Mouse (Mus musculus): ENCODE measurements around the gene Cela2a. TPM values are rescaled to one million over a fixed set of nuclear protein-coding genes. Genes with fewer than 3 reads are reported as not detected.

Cela2a gene
- polyA plus RNA-seq (2014; fragmentation: Illumina TruSeq; extraction: RNeasy Lipid Tissue Mini Kit (QIAGEN cat#74804); ENCODE audit: low read depth, low replicate concordance) = not detected

DNA sequence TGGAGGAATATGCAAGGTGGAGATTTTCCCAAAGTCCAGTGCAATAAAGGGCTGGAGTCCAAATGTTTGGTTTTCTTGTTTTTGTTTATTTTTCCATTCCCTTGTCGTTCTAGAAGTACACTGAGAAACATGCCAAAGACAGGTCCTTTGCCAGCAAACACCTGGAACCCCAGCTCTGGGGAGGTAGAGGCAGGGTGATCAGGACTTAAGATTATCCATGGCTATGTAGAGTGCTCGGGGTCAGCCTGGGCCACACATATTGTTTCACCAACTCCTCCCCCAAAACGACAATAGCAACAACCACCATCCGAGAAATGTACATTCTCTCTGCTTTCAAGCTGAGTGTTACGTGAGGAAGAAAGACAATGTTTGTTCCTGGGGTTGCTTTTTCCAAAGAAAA is at the start of gene Cela2a:
Cela2a (minus strand) TSS at position 101 of the 400 bp plus-strand sequence.

DNA sequence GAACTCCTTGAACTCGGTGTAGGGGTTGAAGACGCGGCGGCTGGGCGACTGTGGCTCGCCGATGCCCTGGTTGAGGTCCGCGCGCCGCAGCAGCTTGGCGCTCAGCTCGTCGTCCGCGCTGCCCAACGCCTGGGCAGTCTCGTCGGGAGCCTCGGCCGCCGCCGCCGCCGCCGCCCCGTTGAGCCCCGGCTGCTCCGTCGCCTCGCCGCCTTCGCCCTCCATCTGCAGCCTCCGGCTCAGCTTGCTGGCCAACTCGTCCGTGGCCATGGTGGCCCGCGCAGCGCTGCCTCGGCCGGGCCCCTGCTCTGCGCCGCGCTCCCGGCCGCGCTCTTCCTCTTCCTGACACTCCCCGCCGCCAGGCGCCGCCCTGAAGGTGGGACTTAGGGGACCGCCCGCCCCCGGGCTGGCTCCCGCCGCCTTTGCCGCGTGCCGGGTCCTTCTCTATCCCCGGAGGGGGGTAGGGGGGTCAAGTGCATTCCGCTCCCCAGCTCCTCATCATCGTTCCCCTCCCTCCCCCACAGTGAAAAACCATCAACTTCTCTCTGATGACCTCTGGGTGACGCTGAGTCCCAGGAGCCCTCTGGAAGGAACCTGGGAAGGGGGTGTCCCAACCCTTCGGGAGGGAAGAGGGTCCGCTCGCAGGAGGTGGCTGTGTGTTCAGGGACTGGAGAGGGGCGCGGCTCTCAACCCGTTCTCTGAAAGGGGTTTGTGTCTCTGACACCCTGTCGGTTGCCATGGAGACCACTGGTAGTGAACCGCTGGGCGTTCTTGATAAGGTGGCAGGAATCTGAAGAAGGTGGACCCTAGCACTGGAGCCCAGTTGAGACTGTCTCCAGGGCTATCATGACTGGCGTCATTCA is 48.9 kb upstream of the Cela2a start, which contains the start of gene Efhd2:
Efhd2 (minus strand) TSS at position 320 of the 860 bp plus-strand sequence.

DNA sequence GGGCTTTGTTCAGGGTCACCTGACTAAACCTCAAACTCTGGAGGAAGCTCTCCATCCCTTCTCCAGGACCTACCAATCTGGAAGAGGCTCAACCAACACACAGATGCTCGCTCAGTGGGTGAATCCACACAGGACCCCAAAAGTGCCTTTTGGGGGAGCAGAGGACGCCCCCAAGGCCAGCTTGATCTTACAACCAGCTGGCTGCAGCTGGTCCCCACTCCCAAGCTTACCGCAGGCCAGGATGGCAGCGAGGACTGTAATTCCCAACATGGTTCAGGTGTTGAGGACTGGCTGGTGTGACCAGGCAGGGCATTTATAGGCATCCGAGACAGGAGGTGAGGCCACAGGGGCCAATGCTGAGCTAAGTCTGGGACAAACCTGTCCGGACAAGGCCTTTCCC is 20.0 kb upstream of the Cela2a start, which contains the start of gene Ctrc:
Ctrc (minus strand) TSS at position 361 of the 400 bp plus-strand sequence.

DNA sequence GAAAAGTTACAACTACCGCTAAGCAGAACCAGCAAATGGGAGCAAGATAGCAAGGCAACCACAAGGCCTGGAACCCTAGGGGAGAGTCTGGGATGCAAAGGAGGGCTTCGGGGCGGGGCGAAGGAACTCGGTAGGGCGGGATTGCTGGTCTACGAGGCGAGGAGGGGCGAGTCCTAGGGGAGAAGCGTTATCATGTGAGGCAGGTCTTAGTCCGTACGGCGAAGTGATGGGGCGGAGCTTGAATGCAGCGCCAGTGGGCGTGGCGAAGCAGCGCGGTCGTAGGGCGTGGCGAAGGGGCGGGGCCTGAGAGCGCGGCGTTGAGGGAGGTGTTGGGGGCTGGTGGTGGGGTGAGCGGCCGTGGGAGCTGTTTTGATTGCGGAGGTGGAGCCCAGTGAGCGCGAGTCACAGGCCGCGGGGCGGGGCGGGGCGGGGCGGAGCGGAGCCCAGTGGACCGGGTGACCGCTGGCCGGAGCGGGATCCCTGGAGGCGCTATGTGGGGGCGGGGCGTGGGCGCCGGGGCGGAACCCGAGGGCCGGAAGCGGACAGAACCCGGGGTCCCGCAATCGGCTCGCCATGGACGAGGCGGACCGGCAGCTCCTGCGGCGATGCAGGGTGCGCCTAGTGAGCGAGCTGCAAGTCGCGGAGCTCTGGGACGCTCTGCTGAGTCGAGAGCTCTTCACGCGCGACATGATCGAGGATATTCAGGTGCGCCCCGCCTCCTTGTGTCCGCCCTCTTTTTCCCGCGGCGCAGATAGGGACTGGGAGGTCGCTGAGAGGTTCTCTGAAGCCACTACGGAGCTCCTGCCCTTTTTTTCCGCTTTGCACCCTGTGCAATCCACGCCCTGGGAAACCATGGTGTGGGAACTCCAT is 32.4 kb downstream of the Cela2a start, which contains the start of gene Casp9:
Casp9 (plus strand) TSS at position 331 of the 870 bp plus-strand sequence.

DNA sequence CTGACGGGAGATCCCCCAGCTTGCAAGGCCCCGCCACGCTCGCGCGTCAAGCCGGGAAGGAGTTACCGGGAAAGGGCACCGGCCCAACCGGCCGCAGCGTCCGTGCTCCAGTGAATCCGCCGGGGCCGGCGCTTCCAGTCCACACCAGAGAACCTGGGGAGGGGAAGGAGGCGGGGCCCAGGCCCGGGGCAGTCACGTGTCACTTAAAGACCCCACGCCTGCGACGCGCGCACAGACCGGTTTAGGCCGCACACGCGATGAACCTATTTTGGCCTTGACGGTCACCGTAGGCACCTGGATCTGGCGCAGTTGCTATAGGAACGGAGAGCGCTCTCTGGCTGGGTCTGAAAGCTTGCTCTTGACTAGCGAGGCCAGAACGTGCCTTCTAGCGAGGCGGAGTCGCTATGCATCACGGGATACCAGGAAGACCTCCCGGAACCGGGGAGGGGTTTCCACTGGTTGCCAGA is 35.4 kb downstream of the Cela2a start, which contains the start of gene Dnajc16:
Dnajc16 (minus strand) TSS at position 408 of the 467 bp plus-strand sequence.

Other genes starting within 250 kb of the Cela2a start
- 7.1 TPM for gene Fblim1, start 220.1 kb downstream of the Cela2a start, polyA plus RNA-seq (2014; fragmentation: Illumina TruSeq; extraction: RNeasy Lipid Tissue Mini Kit (QIAGEN cat#74804); ENCODE audit: low read depth, low replicate concordance)
- not detected for gene Tmem82, start 207.5 kb downstream of the Cela2a start, polyA plus RNA-seq (2014; fragmentation: Illumina TruSeq; extraction: RNeasy Lipid Tissue Mini Kit (QIAGEN cat#74804); ENCODE audit: low read depth, low replicate concordance)
- 0.35 TPM for gene Slc25a34, start 202.3 kb downstream of the Cela2a start, polyA plus RNA-seq (2014; fragmentation: Illumina TruSeq; extraction: RNeasy Lipid Tissue Mini Kit (QIAGEN cat#74804); ENCODE audit: low read depth, low replicate concordance)
- gene Plekhm2, start 161.3 kb downstream of the Cela2a start, polyA plus RNA-seq (2014; fragmentation: Illumina TruSeq; extraction: RNeasy Lipid Tissue Mini Kit (QIAGEN cat#74804); ENCODE audit: low read depth, low replicate concordance) = 1.3 TPM
- gene Rsc1a1, start 140.6 kb downstream of the Cela2a start, polyA plus RNA-seq (2014; fragmentation: Illumina TruSeq; extraction: RNeasy Lipid Tissue Mini Kit (QIAGEN cat#74804); ENCODE audit: low read depth, low replicate concordance) = not detected
- 33.9 TPM for gene Ddi2, start 102.7 kb downstream of the Cela2a start, polyA plus RNA-seq (2014; fragmentation: Illumina TruSeq; extraction: RNeasy Lipid Tissue Mini Kit (QIAGEN cat#74804); ENCODE audit: low read depth, low replicate concordance)
- gene Agmat, start 79.5 kb downstream of the Cela2a start, polyA plus RNA-seq (2014; fragmentation: Illumina TruSeq; extraction: RNeasy Lipid Tissue Mini Kit (QIAGEN cat#74804); ENCODE audit: low read depth, low replicate concordance) = 0.70 TPM
- 11.1 TPM for gene Dnajc16, start 35.2 kb downstream of the Cela2a start, polyA plus RNA-seq (2014; fragmentation: Illumina TruSeq; extraction: RNeasy Lipid Tissue Mini Kit (QIAGEN cat#74804); ENCODE audit: low read depth, low replicate concordance)
- gene Casp9, start 32.5 kb downstream of the Cela2a start, polyA plus RNA-seq (2014; fragmentation: Illumina TruSeq; extraction: RNeasy Lipid Tissue Mini Kit (QIAGEN cat#74804); ENCODE audit: low read depth, low replicate concordance) = 17.0 TPM
- not detected for gene Ctrc, start 20.2 kb upstream of the Cela2a start, polyA plus RNA-seq (2014; fragmentation: Illumina TruSeq; extraction: RNeasy Lipid Tissue Mini Kit (QIAGEN cat#74804); ENCODE audit: low read depth, low replicate concordance)
- 2.2 TPM for gene Efhd2, start 48.8 kb upstream of the Cela2a start, polyA plus RNA-seq (2014; fragmentation: Illumina TruSeq; extraction: RNeasy Lipid Tissue Mini Kit (QIAGEN cat#74804); ENCODE audit: low read depth, low replicate concordance)
- gene Fhad1, start 188.9 kb upstream of the Cela2a start, polyA plus RNA-seq (2014; fragmentation: Illumina TruSeq; extraction: RNeasy Lipid Tissue Mini Kit (QIAGEN cat#74804); ENCODE audit: low read depth, low replicate concordance) = 1.3 TPM